15 mouse cellular contexts compared by ENCODE assay signal in the genomic region with DNA sequence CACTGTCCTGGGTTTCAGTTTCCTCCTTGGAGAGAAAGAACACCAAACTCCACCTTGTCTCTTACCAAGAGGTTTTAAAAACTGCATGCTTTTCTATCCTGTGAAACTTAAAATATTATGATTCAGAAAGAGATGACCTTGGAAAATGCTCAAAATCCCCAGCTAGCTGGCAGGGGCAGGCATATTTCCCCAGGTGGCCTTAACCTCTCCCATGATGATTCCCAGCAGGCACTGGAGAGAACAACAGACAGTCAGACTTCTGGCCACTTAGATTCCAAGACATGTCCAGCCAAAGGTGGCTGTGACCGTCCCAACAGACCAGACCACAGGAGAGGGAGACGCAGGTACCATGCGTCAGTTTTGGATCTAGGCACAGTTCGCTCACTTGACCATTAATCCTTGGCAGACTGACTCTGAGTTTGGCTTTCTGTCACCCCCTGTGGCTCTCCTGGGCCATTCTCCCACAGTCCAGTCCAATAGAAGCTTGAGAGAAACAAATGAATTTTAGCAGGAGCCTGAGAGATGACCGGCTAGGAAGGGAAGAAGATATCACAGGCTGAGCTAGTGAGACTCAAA.
DNase-seq lines count a peak whose midpoint lies in the region; ATAC-seq lines count a peak whose summit lies in the region.
"Had no signal": no experiment of that assay in that cellular context is flagged by ENCODE, and none has a peak within 500 bp of the region (broad histone marks: within the 10 kb centered on the region; RNA-seq: fewer than 3 reads in every experiment).

No protein-coding gene starts in this region.

- no peak for ATAC-seq in limb, embryonic 11.5 days (ENCODE audit: insufficient number of reproducible peaks, low FRiP score, low TSS enrichment, low read depth)
- ATAC-seq in limb, embryonic 15.5 days (ENCODE audit: insufficient number of reproducible peaks, low FRiP score, low TSS enrichment, low read depth) = no peak
- no peak for ATAC-seq in megakaryocyte-erythroid progenitor cell, adult 5-6 weeks (replicated peaks; ENCODE audit: low FRiP score, low TSS enrichment, poor library complexity, severe bottlenecking)

- H3K9ac ChIP-seq in limb, embryonic 11.5 days (ENCODE audit: low read length) = no peak overlapping the region
- no peak overlapping the region for H3K9ac ChIP-seq in limb, embryonic 15.5 days
- H3K9ac ChIP-seq: embryonic facial prominence, embryonic 12.5 days; hindbrain, embryonic 12.5 days; liver, embryonic 14.5 days had no signal

- H3K9me3 ChIP-seq in limb, embryonic 11.5 days (ENCODE audit: control insufficient read depth, low read length) = no peaks in the 10 kb centered on the region
- H3K9me3 ChIP-seq in limb, embryonic 10.5 days (replicated peaks) = no peaks in the 10 kb centered on the region
- H3K9me3 ChIP-seq in limb, embryonic 15.5 days = no peaks in the 10 kb centered on the region
- H3K9me3 ChIP-seq: embryonic facial prominence, embryonic 12.5 days; hindbrain, embryonic 12.5 days had no signal

- WGBS in limb, embryonic 11.5 days = 95% methylated on average over 5 of the region's 5 CpGs
- WGBS in limb, embryonic 10.5 days = 89% methylated on average over 5 of the region's 5 CpGs
- 77% methylated on average over 5 of the region's 5 CpGs for WGBS in limb, embryonic 15.5 days

- H3K4me1 ChIP-seq in limb, embryonic 11.5 days (ENCODE audit: control insufficient read depth, insufficient read depth, low read length) = peaks cover 25% of the 10 kb centered on the region
- H3K4me1 ChIP-seq in limb, embryonic 10.5 days = peaks cover 42% of the 10 kb centered on the region
- H3K4me1 ChIP-seq in limb, embryonic 15.5 days = peaks cover 60% of the 10 kb centered on the region

- no peak overlapping the region for H3K4me3 ChIP-seq in limb, embryonic 11.5 days (ENCODE audit: low read depth, low read length)
- H3K4me3 ChIP-seq in limb, embryonic 10.5 days = no peak overlapping the region
- H3K4me3 ChIP-seq in limb, embryonic 15.5 days = no peak overlapping the region
- H3K4me3 ChIP-seq: embryonic facial prominence, embryonic 12.5 days; hindbrain, embryonic 12.5 days had no signal

- DNase-seq in adrenal gland, adult 2 months = peak; percentile 70
- DNase-seq in adrenal gland, postnatal 4 days (ENCODE audit: low spot score in 2 of 2) = no peak
- DNase-seq in limb, embryonic 11.5 days (ENCODE audit: low spot score) = no peak
- DNase-seq in limb, embryonic 10.5 days (ENCODE audit: low spot score) = no peak
- peak; percentile 88 for DNase-seq in cerebellum, adult 9-10 months
- DNase-seq in layer of hippocampus, adult 9-10 months (ENCODE audit: low spot score) = no peak
- DNase-seq: gastrocnemius, postnatal 25 days; retina, postnatal 1 day had no signal

- no peak overlapping the region for H3K4me2 ChIP-seq in limb, embryonic 11.5 days (ENCODE audit: low read depth, severe bottlenecking)
- no peak overlapping the region for H3K4me2 ChIP-seq in limb, embryonic 15.5 days
- H3K4me2 ChIP-seq: embryonic facial prominence, embryonic 12.5 days; hindbrain, embryonic 12.5 days; midbrain, embryonic 11.5 days had no signal

- peaks cover 3% of the 10 kb centered on the region; the same call in 1 of the 2 replicates for H3K36me3 ChIP-seq in limb, embryonic 11.5 days (ENCODE audit: control insufficient read depth, insufficient read depth, low read length)
- H3K36me3 ChIP-seq in limb, embryonic 10.5 days = peaks cover 86% of the 10 kb centered on the region
- H3K36me3 ChIP-seq in limb, embryonic 15.5 days = peaks cover 45% of the 10 kb centered on the region
- H3K36me3 ChIP-seq: hindbrain, embryonic 12.5 days had no signal

- 0 out of 2 replicates have a peak overlapping the region, but pooled peaks have one; percentile 14 for H3K27ac ChIP-seq in limb, embryonic 11.5 days (replicated peaks; ENCODE audit: low read depth, low read length)
- H3K27ac ChIP-seq in limb, embryonic 10.5 days = no peak overlapping the region
- H3K27ac ChIP-seq in limb, embryonic 15.5 days = peak overlapping the region; percentile 76
- H3K27ac ChIP-seq: embryonic facial prominence, embryonic 12.5 days; hindbrain, embryonic 12.5 days; liver, embryonic 14.5 days had no signal

- H3K27me3 ChIP-seq in limb, embryonic 11.5 days (ENCODE audit: control insufficient read depth, insufficient read depth, low read length) = no peaks in the 10 kb centered on the region
- H3K27me3 ChIP-seq in limb, embryonic 10.5 days (ENCODE audit: low read depth, poor library complexity, severe bottlenecking) = no peaks in the 10 kb centered on the region
- H3K27me3 ChIP-seq in limb, embryonic 15.5 days = no peaks in the 10 kb centered on the region
- H3K27me3 ChIP-seq: CH12.LX; embryonic facial prominence, embryonic 12.5 days; hindbrain, embryonic 12.5 days had no signal

Comparison
In these comparisons a context has a peak if more than half of its experiments do, and no peak if none do; other contexts are left out.
1. DNase-seq: peak in adrenal gland, adult 2 months (single experiment) and cerebellum, adult 9-10 months (single experiment); none in adrenal gland, postnatal 4 days (0 of 2), limb, embryonic 11.5 days (single experiment), limb, embryonic 10.5 days (single experiment) and layer of hippocampus, adult 9-10 months (single experiment).